Mouse (Mus musculus) myocyte (in vitro differentiated cells): ENCODE measurements around the gene Adgrb3. TPM values are rescaled to one million over a fixed set of nuclear protein-coding genes. Genes with fewer than 3 reads are reported as not detected.
"Not testable (repeated sequence)": the region's sequence is repeated elsewhere in the genome, so short reads cannot be mapped to it uniquely, and the experiment has no call there.

Source experiments
- H3K27me3 ChIP-seq: one replicate; pipeline ENCODE4 v1.6.1; 2011; ENCODE audit not compliant: control insufficient read depth, insufficient read depth, insufficient read length
- H3K36me3 ChIP-seq: one replicate; pipeline ENCODE4 v1.6.1; 2011; ENCODE audit not compliant: control insufficient read depth, insufficient read depth
- H3K4me2 ChIP-seq: one replicate; pipeline ENCODE4 v1.6.1; 2011; ENCODE audit warnings: low read depth, control low read depth
- H3K4me3 ChIP-seq: one replicate; pipeline ENCODE4 v1.5.1; 2011; ENCODE audit warnings: mild to moderate bottlenecking, control low read depth, moderate library complexity
- H3K79me2 ChIP-seq: one replicate; pipeline ENCODE4 v1.6.1; 2011; ENCODE audit not compliant: control insufficient read depth, insufficient read depth
- H3ac ChIP-seq: one replicate; pipeline ENCODE4 v1.6.1; 2011; ENCODE audit not compliant: control insufficient read depth, insufficient read length
- CEBPB ChIP-seq: IDR thresholded peaks from 2 replicates; pipeline ENCODE4 v1.6.1; 2011; ENCODE audit warnings: mild to moderate bottlenecking, moderate library complexity; ENCODE audit not compliant: poor library complexity, insufficient read depth, severe bottlenecking
- E2F4 ChIP-seq: IDR thresholded peaks from one replicate; pipeline ENCODE4 v1.6.1; 2011; ENCODE audit warnings: mild to moderate bottlenecking, control low read depth, moderate library complexity; ENCODE audit not compliant: insufficient read depth
- MAX ChIP-seq: IDR thresholded peaks from one replicate; pipeline ENCODE4 v1.6.1; 2011; ENCODE audit warnings: low read depth, mild to moderate bottlenecking, control low read depth
- MYOD1 ChIP-seq, 3 experiments: IDR thresholded peaks; one replicate each; pipeline ENCODE4 v1.6.1; 2011; ENCODE audit warnings: control low read depth in 2 of 3, low read depth in 2 of 3, mild to moderate bottlenecking in 2 of 3, moderate library complexity in 1 of 3; ENCODE audit not compliant: insufficient read length in 2 of 3, control insufficient read depth in 1 of 3
- MYOG ChIP-seq, 3 experiments: IDR thresholded peaks; one replicate each; pipeline ENCODE4 v1.6.1; 2011; ENCODE audit warnings: control low read depth in 2 of 3, low read depth in 2 of 3, mild to moderate bottlenecking in 2 of 3; ENCODE audit not compliant: insufficient read length in 2 of 3, control insufficient read depth in 1 of 3, insufficient read depth in 1 of 3
- POLR2A ChIP-seq: IDR thresholded peaks from one replicate; pipeline ENCODE4 v1.6.1; 2011; ENCODE audit warnings: low read depth, mild to moderate bottlenecking, control low read depth, moderate library complexity; ENCODE audit not compliant: insufficient read length
- POLR2AphosphoS2 ChIP-seq: IDR thresholded peaks from one replicate; pipeline ENCODE4 v1.6.1; 2011; ENCODE audit warnings: low read depth, control low read depth; ENCODE audit not compliant: insufficient read length
- REST ChIP-seq: IDR thresholded peaks from one replicate; pipeline ENCODE4 v1.6.1; 2011; ENCODE audit warnings: mild to moderate bottlenecking, control low read depth, moderate library complexity; ENCODE audit not compliant: insufficient read depth, insufficient read length
- SRF ChIP-seq: IDR thresholded peaks from one replicate; pipeline ENCODE4 v1.6.1; 2011; ENCODE audit warnings: low read depth; ENCODE audit not compliant: control insufficient read depth, insufficient read length
- TCF12 ChIP-seq: IDR thresholded peaks from one replicate; pipeline ENCODE4 v1.6.1; 2011; ENCODE audit warnings: mild to moderate bottlenecking, control low read depth; ENCODE audit not compliant: poor library complexity, insufficient read depth, severe bottlenecking
- TCF3 ChIP-seq: IDR thresholded peaks from one replicate; pipeline ENCODE4 v1.6.1; 2011; ENCODE audit warnings: low read depth, control low read depth; ENCODE audit not compliant: insufficient read length
- USF1 ChIP-seq: IDR thresholded peaks from one replicate; pipeline ENCODE4 v1.6.1; 2011; ENCODE audit warnings: low read depth, mild to moderate bottlenecking, control low read depth, moderate library complexity
- polyA plus RNA-seq: library from polyadenylated mRNA; unstranded; fragments of >200 nt; fragmentation: generic; extraction: Trizol; gene quantifications from one replicate; pipeline ENCODE4 v1.2.1, GENCODE M21; 2012; ENCODE audit warnings: missing spikeins

Gene Adgrb3
- polyA plus RNA-seq, 1 experiment, result not detected

DNA sequence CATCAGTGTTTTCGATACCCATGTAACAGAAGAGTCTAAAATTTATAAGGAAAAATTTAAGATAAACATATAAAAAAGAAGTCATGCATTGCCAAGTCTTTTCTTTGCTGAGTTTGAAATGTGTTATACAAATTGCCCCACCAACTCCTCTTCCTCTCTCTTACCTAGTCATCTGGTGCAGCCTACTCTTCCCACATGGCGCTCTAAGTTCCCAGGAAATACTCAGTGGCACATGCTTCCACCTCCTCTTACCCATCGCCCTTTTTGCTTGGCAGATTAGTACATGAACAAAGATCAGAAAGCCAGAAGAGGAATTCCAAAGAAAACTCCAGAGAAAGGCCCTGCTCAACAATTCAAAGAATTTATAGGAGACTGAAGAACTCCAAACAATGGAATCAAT, 353.8 kb downstream of the Adgrb3 start:
- no peaks in the 10 kb centered on the region for H3K27me3 ChIP-seq
- TF ChIP-seq USF1 (no peak), E2F4 (no peak), CEBPB (no peak), REST (no peak), POLR2AphosphoS2 (no peak), SRF (no peak), TCF12 (no peak), TCF3 (no peak), MYOG (IDR thresholded peaks at IDR 0.05; ENCODE audit: control insufficient read depth in 1 of 3, insufficient read depth in 1 of 3, insufficient read length in 2 of 3, low read depth in 2 of 3) (no peak), MAX (no peak), MYOD1 (IDR thresholded peaks at IDR 0.05; ENCODE audit: control insufficient read depth in 1 of 3, insufficient read length in 2 of 3, low read depth in 2 of 3) (no peak), POLR2A (no peak)
- no peak overlapping the region for H3K4me2 ChIP-seq
- H3K79me2 ChIP-seq, result no peaks in the 10 kb centered on the region
- H3K4me3 ChIP-seq, result no peak overlapping the region
- H3ac ChIP-seq, result no peak overlapping the region
- H3K36me3 ChIP-seq, result no peaks in the 10 kb centered on the region

DNA sequence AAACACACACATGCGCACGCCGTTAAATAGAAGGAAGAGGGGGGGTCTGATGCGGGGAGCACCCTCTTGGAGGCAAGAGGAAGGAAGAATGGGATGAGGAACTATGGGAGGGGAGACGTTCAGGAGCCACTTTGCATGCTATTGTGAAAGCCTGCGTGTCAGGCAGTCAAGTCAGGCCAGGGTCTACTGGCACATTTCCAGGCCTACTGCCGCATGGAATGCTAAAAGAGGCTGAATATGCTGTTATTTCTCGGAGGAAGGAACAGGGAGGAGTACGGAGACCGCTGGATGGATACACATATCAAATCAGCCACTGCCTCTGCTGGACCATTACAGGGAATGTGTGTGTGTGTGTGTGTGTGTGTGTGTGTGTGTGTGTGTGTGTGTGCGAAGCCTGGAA, 355.0 kb downstream of the Adgrb3 start:
- no peak for TF ChIP-seq E2F4
- no peak for TF ChIP-seq USF1
- no peak for TF ChIP-seq CEBPB
- no peak for TF ChIP-seq POLR2AphosphoS2
- TF ChIP-seq TCF12, result no peak
- no peak for TF ChIP-seq POLR2A
- no peak for TF ChIP-seq MYOD1 (IDR thresholded peaks at IDR 0.05; ENCODE audit: control insufficient read depth in 1 of 3, insufficient read length in 2 of 3, low read depth in 2 of 3)
- TF ChIP-seq REST, result no peak
- TF ChIP-seq MAX, result no peak
- TF ChIP-seq SRF, result no peak
- TF ChIP-seq TCF3, result no peak
- no peak for TF ChIP-seq MYOG (IDR thresholded peaks at IDR 0.05; ENCODE audit: control insufficient read depth in 1 of 3, insufficient read depth in 1 of 3, insufficient read length in 2 of 3, low read depth in 2 of 3)
- H3K36me3 ChIP-seq, result no peaks in the 10 kb centered on the region

DNA sequence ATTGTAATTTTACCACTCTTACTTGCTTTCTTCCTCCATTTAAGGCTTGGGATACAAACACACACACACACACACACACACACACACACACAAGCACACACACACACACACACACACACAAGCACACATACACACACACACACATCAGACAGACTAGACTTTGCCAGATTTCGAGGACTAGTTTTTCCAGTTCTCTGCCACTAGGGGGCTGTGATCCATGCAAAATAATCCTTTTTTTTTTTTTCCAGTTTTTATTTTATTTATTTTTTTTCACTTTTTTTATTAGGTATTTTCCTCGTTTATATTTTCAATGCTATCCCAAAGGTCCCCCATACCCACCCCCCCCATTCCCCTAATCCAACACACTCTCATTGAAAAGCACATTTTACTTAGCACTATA, 357.9 kb downstream of the Adgrb3 start:
- H3K79me2 ChIP-seq, H3K36me3 ChIP-seq, H3ac ChIP-seq, H3K4me3 ChIP-seq, H3K27me3 ChIP-seq, H3K4me2 ChIP-seq: not testable (repeated sequence)

More for the DNA sequence above, 355.0 kb downstream of the Adgrb3 start:
- H3ac ChIP-seq, result no peak overlapping the region
- H3K4me2 ChIP-seq, result no peak overlapping the region
- H3K4me3 ChIP-seq, result no peak overlapping the region
- no peaks in the 10 kb centered on the region for H3K79me2 ChIP-seq
- H3K27me3 ChIP-seq, result no peaks in the 10 kb centered on the region

DNA sequence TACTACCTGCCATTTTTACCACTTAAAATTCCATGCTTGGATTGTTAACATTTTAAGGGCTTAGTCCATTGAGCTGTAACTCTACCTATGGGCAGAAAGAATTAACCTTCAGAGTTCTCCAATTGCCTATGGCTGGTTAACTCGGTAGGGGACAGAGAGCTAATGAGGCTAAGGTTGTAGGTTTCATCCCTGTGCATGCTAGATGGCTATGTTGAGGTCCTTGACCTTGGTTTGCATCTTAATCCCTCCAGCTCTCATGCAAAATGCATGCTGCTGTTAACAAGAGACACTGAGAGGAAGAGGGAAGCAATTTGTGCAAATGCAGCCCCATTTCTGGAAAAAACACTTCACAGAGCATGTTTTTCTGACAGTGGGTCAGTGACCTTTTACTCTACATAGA, 366.9 kb downstream of the Adgrb3 start:
- no peak overlapping the region for H3ac ChIP-seq
- no peaks in the 10 kb centered on the region for H3K79me2 ChIP-seq
- H3K27me3 ChIP-seq, result no peaks in the 10 kb centered on the region
- no peak overlapping the region for H3K4me3 ChIP-seq
- no peak for TF ChIP-seq MYOG (IDR thresholded peaks at IDR 0.05; ENCODE audit: control insufficient read depth in 1 of 3, insufficient read depth in 1 of 3, insufficient read length in 2 of 3, low read depth in 2 of 3)
- TF ChIP-seq USF1, result no peak
- no peak for TF ChIP-seq TCF12
- no peak for TF ChIP-seq REST
- TF ChIP-seq POLR2AphosphoS2, result no peak
- no peak for TF ChIP-seq MYOD1 (IDR thresholded peaks at IDR 0.05; ENCODE audit: control insufficient read depth in 1 of 3, insufficient read length in 2 of 3, low read depth in 2 of 3)
- no peak for TF ChIP-seq TCF3
- TF ChIP-seq E2F4, result no peak
- no peak for TF ChIP-seq POLR2A
- no peak for TF ChIP-seq SRF
- no peak for TF ChIP-seq CEBPB
- TF ChIP-seq MAX, result no peak
- H3K36me3 ChIP-seq, result no peaks in the 10 kb centered on the region
- no peak overlapping the region for H3K4me2 ChIP-seq

DNA sequence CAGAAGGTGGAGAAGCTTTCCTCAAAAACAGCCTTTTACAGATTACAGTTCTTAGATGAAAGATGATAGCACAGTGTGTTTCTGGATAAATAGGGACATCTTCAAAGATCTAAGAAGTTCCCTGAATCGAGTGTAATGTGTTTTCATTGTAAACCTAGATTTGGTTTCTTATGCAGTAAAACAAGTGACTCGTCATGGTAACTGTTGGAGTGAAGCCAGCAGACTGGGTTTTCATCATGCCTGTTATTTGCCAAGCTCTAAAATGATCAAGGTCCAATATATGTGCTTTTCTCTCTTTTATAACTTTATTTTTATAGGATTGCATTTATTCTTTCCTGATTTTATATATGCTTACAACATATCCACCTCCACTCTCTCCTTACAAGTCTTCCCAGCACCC, 394.0 kb downstream of the Adgrb3 start:
- H3K27me3 ChIP-seq, result no peaks in the 10 kb centered on the region
- no peak overlapping the region for H3K4me2 ChIP-seq
- H3K4me3 ChIP-seq, result no peak overlapping the region
- no peak overlapping the region for H3ac ChIP-seq
- no peaks in the 10 kb centered on the region for H3K36me3 ChIP-seq
- H3K79me2 ChIP-seq, result no peaks in the 10 kb centered on the region
- no peak for TF ChIP-seq REST
